Mouse (Mus musculus): ENCODE measurements around the gene Shoc2. TPM values are rescaled to one million over a fixed set of nuclear protein-coding genes. Genes with fewer than 3 reads are reported as not detected.
A peak's percentile ranks its signal among the peaks of the same experiment; 100 is the strongest.
"Not testable (repeated sequence)": the region's sequence is repeated elsewhere in the genome, so short reads cannot be mapped to it uniquely, and the experiment has no call there.

The Shoc2 gene
- total and polyA plus RNA-seq, 3 experiments, result 12.3 to 26.1 (median 25.4) TPM

- Histone ChIP-seq H3K79me2 (replicated peaks; ENCODE audit: control insufficient read depth, insufficient read depth, low read length) (no peaks in the 10 kb centered on the region), H3K27me3 (ENCODE audit: control insufficient read depth, insufficient read depth, low read length) (no peaks in the 10 kb centered on the region), H3K4me3 (no peak overlapping the region), H3K36me3 (ENCODE audit: control insufficient read depth, insufficient read depth, low read length) (peaks cover 2% of the 10 kb centered on the region), H3K9ac (ENCODE audit: low read depth, low read length) (no peak overlapping the region), H3K4me1 (ENCODE audit: control insufficient read depth, insufficient read depth, low read length) (no peaks in the 10 kb centered on the region), H3K27ac (no peak overlapping the region)
- 79% methylated on average over 4 of the region's 4 CpGs for WGBS
- TF ChIP-seq CTCF (IDR thresholded peaks at IDR 0.05) (no peak), EP300 (IDR thresholded peaks at IDR 0.05; ENCODE audit: insufficient read depth, low read depth, low read length) (no peak), POLR2A (IDR thresholded peaks at IDR 0.05; ENCODE audit: insufficient read depth, low read depth, low read length) (no peak)
- intact Hi-C loops (cut with DNase I), result loop anchor here (5.0 to 10.0 kb wide), 2 partner anchors 104 to 546 kb away; partner anchors contain the start of gene Smndc1
- DNase-seq, result no peak
Observed at GRCm38 (mm10) chr19:53941139-53941538, 3.0 kb upstream of the Shoc2 start.

- H3K4me1 ChIP-seq (ENCODE audit: control insufficient read depth, insufficient read depth, low read length), result peaks cover under 1% of the 10 kb centered on the region
- H3K36me3 ChIP-seq (ENCODE audit: control insufficient read depth, insufficient read depth, low read length), result peaks cover 2% of the 10 kb centered on the region
- intact Hi-C loops (cut with DNase I), result loop anchor here (2.0 to 10.0 kb wide), 3 partner anchors 40 to 548 kb away; partner anchors contain the start of gene Smndc1
- no peak overlapping the region for H3K4me3 ChIP-seq
- H3K27ac ChIP-seq, result no peak overlapping the region
- 81% methylated on average over 2 of the region's 2 CpGs for WGBS
- TF ChIP-seq EP300 (IDR thresholded peaks at IDR 0.05; ENCODE audit: insufficient read depth, low read depth, low read length) (no peak), CTCF (IDR thresholded peaks at IDR 0.05) (no peak), POLR2A (IDR thresholded peaks at IDR 0.05; ENCODE audit: insufficient read depth, low read depth, low read length) (no peak)
- no peak for DNase-seq
- H3K79me2 ChIP-seq (replicated peaks; ENCODE audit: control insufficient read depth, insufficient read depth, low read length), result peaks cover under 1% of the 10 kb centered on the region
- no peaks in the 10 kb centered on the region for H3K27me3 ChIP-seq (ENCODE audit: control insufficient read depth, insufficient read depth, low read length)
- no peak overlapping the region for H3K9ac ChIP-seq (ENCODE audit: low read depth, low read length)
Observed at GRCm38 (mm10) chr19:53942342-53942741, 1.8 kb upstream of the Shoc2 start.

GRCm38 (mm10) chr19:53944786-53945169 lies 672 bp downstream of the Shoc2 start:
- peak overlapping the region; percentile 75 for H3K4me3 ChIP-seq
- intact Hi-C loops (cut with DNase I), result loop anchor here (5.0 to 10.0 kb wide), 3 partner anchors 98 to 550 kb away; partner anchors contain the start of genes Adra2a and Smndc1
- H3K36me3 ChIP-seq (ENCODE audit: control insufficient read depth, insufficient read depth, low read length), result peaks cover 2% of the 10 kb centered on the region
- peak; percentile 49; the same call in 1 of the 2 replicates for TF ChIP-seq POLR2A (IDR thresholded peaks at IDR 0.05; ENCODE audit: insufficient read depth, low read depth, low read length)
- no peak for TF ChIP-seq CTCF (IDR thresholded peaks at IDR 0.05)
- TF ChIP-seq EP300 (IDR thresholded peaks at IDR 0.05; ENCODE audit: insufficient read depth, low read depth, low read length), result no peak
- H3K4me1 ChIP-seq (ENCODE audit: control insufficient read depth, insufficient read depth, low read length), result peaks cover 4% of the 10 kb centered on the region
- peak overlapping the region; percentile 86 for H3K9ac ChIP-seq (ENCODE audit: low read depth, low read length)
- H3K27me3 ChIP-seq (ENCODE audit: control insufficient read depth, insufficient read depth, low read length), result no peaks in the 10 kb centered on the region
- H3K79me2 ChIP-seq (replicated peaks; ENCODE audit: control insufficient read depth, insufficient read depth, low read length), result peaks cover 3% of the 10 kb centered on the region
- H3K27ac ChIP-seq, result peak overlapping the region; percentile 89
- WGBS, result under 1% methylated on average over 31 of the region's 47 CpGs
- DNase-seq, result no peak

- peak; percentile 56 to 65 for DNase-seq
- no peak for TF ChIP-seq EP300 (IDR thresholded peaks at IDR 0.05; ENCODE audit: insufficient read depth, low read depth, low read length)
- no peak for TF ChIP-seq CTCF (IDR thresholded peaks at IDR 0.05)
- TF ChIP-seq POLR2A (IDR thresholded peaks at IDR 0.05; ENCODE audit: insufficient read depth, low read depth, low read length), result no peak
- Histone ChIP-seq H3K4me3 (peak overlapping the region; percentile 75), H3K27ac (peak overlapping the region; percentile 60), H3K27me3 (ENCODE audit: control insufficient read depth, insufficient read depth, low read length) (no peaks in the 10 kb centered on the region), H3K36me3 (ENCODE audit: control insufficient read depth, insufficient read depth, low read length) (peaks cover 2% of the 10 kb centered on the region), H3K79me2 (replicated peaks; ENCODE audit: control insufficient read depth, insufficient read depth, low read length) (peaks cover 4% of the 10 kb centered on the region), H3K4me1 (ENCODE audit: control insufficient read depth, insufficient read depth, low read length) (peaks cover 4% of the 10 kb centered on the region), H3K9ac (ENCODE audit: low read depth, low read length) (peak overlapping the region; percentile 86)
- intact Hi-C loops (cut with DNase I), result loop anchor here (5.0 to 10.0 kb wide), 2 partner anchors 97 to 551 kb away; partner anchors contain the start of genes Adra2a and Smndc1
- WGBS, result 2% methylated on average over 48 of the region's 69 CpGs
Observed at GRCm38 (mm10) chr19:53945171-53946042, 1.3 kb downstream of the Shoc2 start.

- Histone ChIP-seq H3K4me1 (ENCODE audit: control insufficient read depth, insufficient read depth, low read length) (no peaks in the 10 kb centered on the region), H3K79me2 (replicated peaks; ENCODE audit: control insufficient read depth, insufficient read depth, low read length) (no peaks in the 10 kb centered on the region; the same call in 1 of the 2 replicates), H3K9ac (ENCODE audit: low read depth, low read length) (no peak overlapping the region), H3K27me3 (ENCODE audit: control insufficient read depth, insufficient read depth, low read length) (no peaks in the 10 kb centered on the region), H3K36me3 (ENCODE audit: control insufficient read depth, insufficient read depth, low read length) (no peaks in the 10 kb centered on the region; the same call in 1 of the 2 replicates), H3K4me3 (no peak overlapping the region), H3K27ac (no peak overlapping the region)
- DNase-seq, result no peak
- TF ChIP-seq POLR2A (IDR thresholded peaks at IDR 0.05; ENCODE audit: insufficient read depth, low read depth, low read length), result no peak
- TF ChIP-seq EP300 (IDR thresholded peaks at IDR 0.05; ENCODE audit: insufficient read depth, low read depth, low read length), result no peak
- TF ChIP-seq CTCF (IDR thresholded peaks at IDR 0.05), result no peak
- whole genome bisulfite sequencing, result 96% methylated on average over 2 of the region's 2 CpGs
- intact Hi-C loops (cut with DNase I), result no loop called here
Observed at GRCm38 (mm10) chr19:53957513-53957912, 13.4 kb downstream of the Shoc2 start.

- H3K27me3 ChIP-seq (ENCODE audit: control insufficient read depth, insufficient read depth, low read length), result no peaks in the 10 kb centered on the region
- no peak overlapping the region for H3K9ac ChIP-seq (ENCODE audit: low read depth, low read length)
- WGBS, result 87% methylated on average over 4 of the region's 4 CpGs
- DNase-seq, result no peak
- H3K27ac ChIP-seq, result no peak overlapping the region
- H3K4me3 ChIP-seq, result no peak overlapping the region
- no peak for TF ChIP-seq EP300 (IDR thresholded peaks at IDR 0.05; ENCODE audit: insufficient read depth, low read depth, low read length)
- TF ChIP-seq POLR2A (IDR thresholded peaks at IDR 0.05; ENCODE audit: insufficient read depth, low read depth, low read length), result no peak
- TF ChIP-seq CTCF (IDR thresholded peaks at IDR 0.05), result no peak
- intact Hi-C loops (cut with DNase I), result no loop called here
- H3K4me1 ChIP-seq (ENCODE audit: control insufficient read depth, insufficient read depth, low read length), result no peaks in the 10 kb centered on the region
- no peaks in the 10 kb centered on the region; the same call in 1 of the 2 replicates for H3K79me2 ChIP-seq (replicated peaks; ENCODE audit: control insufficient read depth, insufficient read depth, low read length)
- H3K36me3 ChIP-seq (ENCODE audit: control insufficient read depth, insufficient read depth, low read length), result no peaks in the 10 kb centered on the region
Observed at GRCm38 (mm10) chr19:53962511-53962910, 18.4 kb downstream of the Shoc2 start.

GRCm38 (mm10) chr19:53964347-53964746 lies 20.2 kb downstream of the Shoc2 start:
- H3K4me1 ChIP-seq (ENCODE audit: control insufficient read depth, insufficient read depth, low read length); H3K36me3 ChIP-seq (ENCODE audit: control insufficient read depth, insufficient read depth, low read length); intact Hi-C loops (cut with DNase I); H3K4me3 ChIP-seq; H3K27me3 ChIP-seq (ENCODE audit: control insufficient read depth, insufficient read depth, low read length); H3K27ac ChIP-seq; H3K79me2 ChIP-seq (replicated peaks; ENCODE audit: control insufficient read depth, insufficient read depth, low read length); DNase-seq; H3K9ac ChIP-seq (ENCODE audit: low read depth, low read length): not testable (repeated sequence)
- WGBS, result 93% methylated on average over 3 of the region's 3 CpGs
